Mouse (Mus musculus) hematopoietic multipotent progenitor cell, adult 10-12 weeks (in vitro differentiated cells): ENCODE measurements around the gene C4bp. TPM values are rescaled to one million over a fixed set of nuclear protein-coding genes. Genes with fewer than 3 reads are reported as not detected.

Experiments
- polyA plus RNA-seq: library from polyadenylated mRNA; stranded (reverse); fragments of >175 nt; gene quantifications from 2 replicates; pipeline ENCODE4 v1.2.3, GENCODE M21; 2012; ENCODE audit warnings: low replicate concordance

Gene C4bp
- not detected in 2 replicates for polyA plus RNA-seq

GRCm38 (mm10) chr1:130661454-130661853 is at the start of gene C4bp:
Gene C4bp (minus strand): TSS chr1:130661632.

GRCm38 (mm10) chr1:130629521-130629920 is 31.9 kb downstream of the C4bp start, which contains the start of gene Zp3r:
Gene Zp3r (minus strand): TSS chr1:130629621.

Other genes starting within 250 kb of the C4bp start
- gene Cd55b, start 238.6 kb downstream of the C4bp start, polyA plus RNA-seq: not detected in 2 replicates
- gene Cd55, start 198.9 kb downstream of the C4bp start, polyA plus RNA-seq: 24.9 and 66.5 TPM in 2 replicates
- gene Zp3r, start 32.0 kb downstream of the C4bp start, polyA plus RNA-seq: not detected in 2 replicates
- gene Gm29427, start 54.2 kb upstream of the C4bp start, polyA plus RNA-seq: not detected in 2 replicates
- 1.7 and 3.7 TPM in 2 replicates for gene Yod1, start 55.7 kb upstream of the C4bp start, polyA plus RNA-seq
- gene Pfkfb2, start 67.6 kb upstream of the C4bp start, polyA plus RNA-seq: 1.3 and 6.7 TPM in 2 replicates
- 0.71 and 2.5 TPM in 2 replicates for gene AA986860, start 70.3 kb upstream of the C4bp start, polyA plus RNA-seq
- not detected in 2 replicates for gene Fcamr, start 139.3 kb upstream of the C4bp start, polyA plus RNA-seq
- gene Pigr, start 165.1 kb upstream of the C4bp start, polyA plus RNA-seq: 0.21 and 0.53 TPM in 2 replicates
- gene Fcmr, start 204.0 kb upstream of the C4bp start, polyA plus RNA-seq: 2,209 and 5,805 TPM in 2 replicates
- not detected in 2 replicates for gene Il24, start 225.8 kb upstream of the C4bp start, polyA plus RNA-seq
- not detected in 2 replicates for gene Il20, start 249.8 kb upstream of the C4bp start, polyA plus RNA-seq